Mouse (Mus musculus): Measurements from ENCODE around the gene Ms4a15.

GRCm38 (mm10) chr19:10946506-10946905, 46.5 kb downstream of the Ms4a15 start:
- TF ChIP-seq MAX (IDR thresholded peaks at IDR 0.05; ENCODE audit: low read length) (no peak), CTCF (conservative IDR thresholded peaks at IDR 0.05 in 1 of 2, IDR thresholded peaks at IDR 0.05 in 1 of 2; ENCODE audit: low read depth in 2 of 2, low read length in 2 of 2) (no peak), ZMIZ1 (IDR thresholded peaks at IDR 0.05; ENCODE audit: low read depth, low read length) (no peak), HCFC1 (IDR thresholded peaks at IDR 0.05; ENCODE audit: low read depth, low read length) (no peak), SIN3A (IDR thresholded peaks at IDR 0.05; ENCODE audit: low read length) (no peak), ZNF384 (IDR thresholded peaks at IDR 0.05; ENCODE audit: low read depth, low read length) (no peak), POLR2AphosphoS2 (IDR thresholded peaks at IDR 0.05; ENCODE audit: low read depth, low read length) (no peak), EP300 (IDR thresholded peaks at IDR 0.05; ENCODE audit: low read length) (no peak)

All from CH12.LX (cell line).